Mouse (Mus musculus) limb, embryonic 13.5 days (tissue): ENCODE data around the gene Tgm1. TPM values are rescaled to one million over a fixed set of nuclear protein-coding genes. Genes with fewer than 3 reads are reported as not detected.

Experiments
- ATAC-seq: fragments of 200-750 bp; cut with Nextera tagmentation; 2 replicates; pipeline ENCODE4 v1.8.0; 2017; ENCODE audit warnings: low read depth, moderate number of reproducible peaks, moderate TSS enrichment; ENCODE audit not compliant: low FRiP score
- H3K27ac ChIP-seq: fragments of 300-500 bp; sonication (generic); 2 replicates; pipeline ENCODE4 v1.5.1; 2015; ENCODE audit warnings: inconsistent platforms, mild to moderate bottlenecking, moderate library complexity
- H3K27me3 ChIP-seq: fragments of 300-500 bp; sonication (generic); 2 replicates; pipeline ENCODE4 v1.6.1; 2015; ENCODE audit warnings: mild to moderate bottlenecking, inconsistent platforms
- H3K36me3 ChIP-seq: fragments of 300-500 bp; sonication (generic); 2 replicates; pipeline ENCODE4 v1.6.1; 2015; ENCODE audit warnings: inconsistent platforms, mild to moderate bottlenecking, moderate library complexity
- H3K4me1 ChIP-seq: fragments of 300-500 bp; sonication (generic); 2 replicates; pipeline ENCODE4 v1.6.1; 2015; ENCODE audit warnings: inconsistent platforms
- H3K4me2 ChIP-seq: fragments of 300-500 bp; sonication (generic); replicated peaks from 2 replicates; pipeline ENCODE4 v1.6.1; 2015; ENCODE audit warnings: inconsistent platforms, mild to moderate bottlenecking, moderate library complexity
- H3K4me3 ChIP-seq: fragments of 300-500 bp; sonication (generic); 2 replicates; pipeline ENCODE4 v1.5.1; 2015; ENCODE audit warnings: moderate library complexity, mild to moderate bottlenecking, inconsistent platforms
- H3K9ac ChIP-seq: fragments of 300-500 bp; sonication (generic); 2 replicates; pipeline ENCODE4 v1.6.1; 2015; ENCODE audit warnings: mild to moderate bottlenecking, inconsistent platforms
- H3K9me3 ChIP-seq: fragments of 300-500 bp; sonication (generic); 2 replicates; pipeline ENCODE4 v1.6.1; 2016; ENCODE audit warnings: inconsistent platforms
- WGBS: fragments of 180-500 bp; shearing (Covaris S2); methylation state at CpG from one replicate; pipeline ENCODE4 v1.1.7; 2015; 5-methylcytosine and 5-hydroxymethylcytosine counted together
- polyA plus RNA-seq: library from polyadenylated mRNA; unstranded; fragments of >200 nt; fragmentation: Nextera tagmentation; extraction: Ambion mirVana; gene quantifications from 2 replicates; pipeline ENCODE4 v1.2.1, GENCODE M21; 2015

Tgm1 gene
- polyA plus RNA-seq, 1 experiment from 2014 or later, result 5.7 TPM

GRCm38 (mm10) chr14:55721700-55722437 is 8.1 kb upstream of the Tgm1 start, which contains the start of gene Rabggta:
TSS of gene Rabggta (minus strand) at chr14:55722263.
- ATAC-seq, result peak; percentile 97
- peak within 1 kb of the TSS; percentile 69 for H3K4me2 ChIP-seq
- peak within 1 kb of the TSS; percentile 71 for H3K9ac ChIP-seq
- H3K27me3 ChIP-seq, result no peaks in the 10 kb centered on the region
- under 1% methylated on average over 50 of the region's 50 CpGs for WGBS
- peaks cover 30% of the 10 kb centered on the region for H3K36me3 ChIP-seq
- peaks cover 14% of the 10 kb centered on the region; the same call in 1 of the 2 replicates for H3K4me1 ChIP-seq
- H3K9me3 ChIP-seq, result no peaks in the 10 kb centered on the region
- H3K27ac ChIP-seq, result peak within 1 kb of the TSS; percentile 75
- peak within 1 kb of the TSS; percentile 77 for H3K4me3 ChIP-seq

DNA sequence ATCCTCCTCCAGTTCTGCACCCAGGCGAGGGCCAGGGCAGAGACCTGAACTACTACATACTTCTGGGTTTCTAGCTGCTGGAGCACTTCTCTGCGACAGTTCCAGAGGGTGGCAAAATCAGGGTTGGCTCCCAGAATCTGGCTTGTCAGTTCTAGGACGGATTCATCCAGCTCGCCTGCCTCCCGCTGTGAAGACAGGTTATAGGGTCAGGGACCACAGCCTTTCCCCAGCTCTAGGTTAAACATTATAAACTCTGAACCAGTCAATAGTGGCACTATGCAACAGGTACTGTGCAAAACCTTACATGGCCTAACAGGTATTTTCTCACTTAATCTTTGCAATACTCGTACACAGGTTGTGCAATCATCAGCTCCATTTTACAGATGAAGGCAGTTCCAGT is 7.3 kb upstream of the Tgm1 start:
- Histone ChIP-seq H3K9ac (peak overlapping the region; percentile 71; the same call in 1 of the 2 replicates), H3K27ac (no peak overlapping the region), H3K4me3 (peak overlapping the region; percentile 77)

GRCm38 (mm10) chr14:55720666-55721065 is 6.9 kb upstream of the Tgm1 start:
- Histone ChIP-seq H3K4me3 (no peak overlapping the region; the same call in 1 of the 2 replicates), H3K4me2 (peak overlapping the region; percentile 69), H3K9ac (0 out of 2 replicates have a peak overlapping the region, but pooled peaks have one; percentile 71), H3K27me3 (no peaks in the 10 kb centered on the region), H3K4me1 (peaks cover 14% of the 10 kb centered on the region; the same call in 1 of the 2 replicates), H3K27ac (no peak overlapping the region), H3K36me3 (peaks cover 40% of the 10 kb centered on the region), H3K9me3 (no peaks in the 10 kb centered on the region)
- WGBS, result 91% methylated on average over 12 of the region's 12 CpGs
- ATAC-seq, result no peak

More for the DNA sequence above, 7.3 kb upstream of the Tgm1 start:
- Histone ChIP-seq H3K27me3 (no peaks in the 10 kb centered on the region), H3K4me1 (peaks cover 14% of the 10 kb centered on the region; the same call in 1 of the 2 replicates), H3K36me3 (peaks cover 38% of the 10 kb centered on the region), H3K4me2 (peak overlapping the region; percentile 69), H3K9me3 (no peaks in the 10 kb centered on the region)
- ATAC-seq, result no peak
- 75% methylated on average over 6 of the region's 6 CpGs for WGBS

GRCm38 (mm10) chr14:55719737-55720136 is 6.0 kb upstream of the Tgm1 start:
- no peak overlapping the region for H3K27ac ChIP-seq
- ATAC-seq, result no peak

DNA sequence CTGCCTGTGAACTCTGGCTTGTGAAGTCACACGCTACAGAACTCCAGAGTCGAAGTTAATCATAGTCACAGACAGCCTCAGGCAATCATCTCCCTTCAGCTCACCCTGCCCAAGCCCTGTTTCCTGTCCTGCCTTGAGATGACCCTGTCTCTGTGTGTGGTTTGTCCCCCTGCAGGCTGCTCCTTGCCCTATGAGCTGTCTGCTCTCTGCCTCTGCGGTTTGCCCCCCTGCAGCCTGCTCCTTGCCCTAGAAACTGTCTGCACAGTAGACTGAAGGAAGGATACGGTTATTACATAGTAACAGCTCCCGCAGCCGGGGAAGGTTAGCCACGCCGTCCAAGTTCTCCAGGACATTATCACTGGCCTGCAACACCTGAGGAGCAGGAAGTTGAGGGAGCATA is 3.2 kb upstream of the Tgm1 start:
- no peak for ATAC-seq
- no peak overlapping the region for H3K4me2 ChIP-seq
- no peak overlapping the region for H3K4me3 ChIP-seq
- H3K9me3 ChIP-seq, result no peaks in the 10 kb centered on the region
- 73% methylated on average over 8 of the region's 8 CpGs for WGBS
- peaks cover 24% of the 10 kb centered on the region for H3K27me3 ChIP-seq
- no peak overlapping the region for H3K27ac ChIP-seq
- H3K36me3 ChIP-seq, result peaks cover 40% of the 10 kb centered on the region
- H3K9ac ChIP-seq, result no peak overlapping the region
- peaks cover 22% of the 10 kb centered on the region for H3K4me1 ChIP-seq

More at GRCm38 (mm10) chr14:55719737-55720136, 6.0 kb upstream of the Tgm1 start:
- WGBS, result 90% methylated on average over 6 of the region's 6 CpGs
- peaks cover 40% of the 10 kb centered on the region for H3K36me3 ChIP-seq
- H3K4me3 ChIP-seq, result no peak overlapping the region
- H3K4me1 ChIP-seq, result peaks cover 14% of the 10 kb centered on the region; the same call in 1 of the 2 replicates
- H3K9me3 ChIP-seq, result no peaks in the 10 kb centered on the region
- H3K27me3 ChIP-seq, result no peaks in the 10 kb centered on the region
- no peak overlapping the region for H3K4me2 ChIP-seq
- H3K9ac ChIP-seq, result peak overlapping the region; percentile 21; the same call in 1 of the 2 replicates

GRCm38 (mm10) chr14:55716271-55716670 is 2.5 kb upstream of the Tgm1 start:
- Histone ChIP-seq H3K4me3 (no peak overlapping the region), H3K27me3 (peaks cover 30% of the 10 kb centered on the region), H3K9ac (no peak overlapping the region), H3K4me2 (no peak overlapping the region), H3K27ac (no peak overlapping the region), H3K4me1 (peaks cover 19% of the 10 kb centered on the region), H3K36me3 (peaks cover 40% of the 10 kb centered on the region), H3K9me3 (no peaks in the 10 kb centered on the region)
- 85% methylated on average over 6 of the region's 6 CpGs for WGBS
- no peak for ATAC-seq

DNA sequence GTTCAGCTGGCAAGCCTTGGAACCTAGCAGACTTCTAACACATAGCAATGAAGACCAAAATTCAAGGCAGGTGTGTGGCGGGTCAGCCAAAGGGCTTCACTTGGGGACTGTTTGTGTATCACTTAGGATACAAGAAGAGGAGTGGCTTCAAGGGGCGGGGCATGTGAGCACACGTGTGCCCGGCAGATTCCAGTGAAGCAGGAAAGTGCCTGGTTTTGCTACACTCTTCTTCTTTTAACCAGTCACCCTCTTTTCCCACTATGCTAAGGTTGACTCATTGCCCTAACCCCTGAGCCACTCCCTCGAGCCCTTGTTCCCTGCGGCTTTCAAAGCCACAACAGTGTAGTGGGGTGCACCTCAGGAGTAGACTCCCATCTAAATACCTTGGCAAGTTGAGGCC is 1.2 kb upstream of the Tgm1 start:
- peaks cover 37% of the 10 kb centered on the region for H3K36me3 ChIP-seq
- no peak overlapping the region for H3K9ac ChIP-seq
- H3K9me3 ChIP-seq, result no peaks in the 10 kb centered on the region
- H3K4me1 ChIP-seq, result peaks cover 12% of the 10 kb centered on the region
- H3K27ac ChIP-seq, result no peak overlapping the region
- no peak overlapping the region for H3K4me3 ChIP-seq
- WGBS, result 30% methylated on average over 6 of the region's 6 CpGs
- no peak overlapping the region for H3K4me2 ChIP-seq
- no peak for ATAC-seq
- H3K27me3 ChIP-seq, result peaks cover 30% of the 10 kb centered on the region

DNA sequence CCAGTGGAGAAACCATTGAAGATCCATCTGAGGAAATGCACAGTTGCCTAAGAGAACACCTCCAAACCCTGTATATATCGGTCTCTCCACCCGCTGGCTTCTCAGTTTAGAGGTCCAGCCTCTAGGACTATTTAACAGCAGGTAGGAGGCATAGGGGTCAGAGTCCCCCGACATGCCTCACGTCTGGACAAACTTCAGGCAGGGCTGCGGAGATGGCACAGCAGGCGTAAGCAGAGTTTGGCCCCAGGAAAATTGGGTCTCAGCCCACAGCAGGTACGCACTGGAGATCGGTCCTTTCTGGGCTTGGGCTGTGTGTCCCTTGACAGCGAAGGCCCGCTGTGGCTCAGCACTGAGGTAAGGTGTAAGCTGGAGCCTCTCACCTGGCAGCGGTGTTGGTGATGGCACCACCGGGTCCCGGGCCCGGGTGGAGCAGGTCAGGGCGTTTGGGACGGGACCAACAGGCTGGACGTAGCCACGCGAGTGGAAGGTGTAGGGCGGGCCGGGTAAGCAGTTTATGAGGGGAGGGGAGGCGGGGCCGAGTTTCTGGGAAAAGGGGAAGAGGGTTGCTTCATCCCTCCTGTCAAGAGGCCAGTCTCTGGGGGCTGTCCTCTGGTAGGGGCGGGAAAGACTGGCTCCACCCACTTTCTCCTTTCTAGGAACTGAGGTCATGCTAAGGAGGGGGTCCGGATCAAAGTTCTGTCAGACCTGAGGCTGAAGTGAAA is 558 bp downstream of the Tgm1 start:
- ATAC-seq, result no peak
- Histone ChIP-seq H3K27me3 (peaks cover 30% of the 10 kb centered on the region), H3K36me3 (peaks cover 22% of the 10 kb centered on the region), H3K4me2 (peak overlapping the region; percentile 58), H3K4me3 (peak overlapping the region; percentile 31), H3K27ac (no peak overlapping the region), H3K9me3 (no peaks in the 10 kb centered on the region), H3K4me1 (peaks cover 12% of the 10 kb centered on the region), H3K9ac (peak overlapping the region; percentile 32)
- WGBS, result 12% methylated on average over 25 of the region's 25 CpGs

- Histone ChIP-seq H3K4me3 (no peak overlapping the region), H3K4me2 (0 out of 2 replicates have a peak overlapping the region, but pooled peaks have one; percentile 28), H3K27me3 (peaks cover 30% of the 10 kb centered on the region), H3K36me3 (peaks cover 10% of the 10 kb centered on the region), H3K4me1 (peaks cover 12% of the 10 kb centered on the region), H3K27ac (no peak overlapping the region), H3K9ac (no peak overlapping the region), H3K9me3 (no peaks in the 10 kb centered on the region)
- WGBS, result 79% methylated on average over 7 of the region's 7 CpGs
- no peak for ATAC-seq
These were observed 1.9 kb downstream of the Tgm1 start for GRCm38 (mm10) chr14:55711786-55712185.

DNA sequence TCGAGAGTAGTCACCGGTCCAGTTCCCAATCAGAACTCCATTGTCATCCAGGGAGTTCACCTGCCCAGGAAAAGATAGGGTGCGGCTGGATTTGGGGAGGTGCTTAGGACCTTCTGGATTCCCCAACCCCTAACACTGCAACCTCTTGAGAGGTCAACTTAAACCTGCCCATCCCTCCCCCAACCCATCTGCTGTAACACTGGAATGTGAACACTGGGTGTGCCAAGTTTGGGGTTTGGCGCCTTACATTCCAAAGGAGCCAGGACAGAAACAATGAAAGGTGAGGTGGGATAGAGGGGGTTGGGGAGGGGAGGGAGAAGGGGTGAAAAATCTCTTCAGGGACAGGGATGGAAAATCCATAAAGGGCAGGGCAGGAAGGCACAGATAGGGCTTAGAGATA is 4.2 kb downstream of the Tgm1 start:
- Histone ChIP-seq H3K4me1 (peaks cover 12% of the 10 kb centered on the region), H3K27ac (no peak overlapping the region), H3K36me3 (no peaks in the 10 kb centered on the region), H3K9ac (no peak overlapping the region), H3K9me3 (no peaks in the 10 kb centered on the region), H3K4me3 (no peak overlapping the region), H3K4me2 (no peak overlapping the region), H3K27me3 (peaks cover 30% of the 10 kb centered on the region)
- ATAC-seq, result no peak
- 75% methylated on average over 4 of the region's 4 CpGs for WGBS

DNA sequence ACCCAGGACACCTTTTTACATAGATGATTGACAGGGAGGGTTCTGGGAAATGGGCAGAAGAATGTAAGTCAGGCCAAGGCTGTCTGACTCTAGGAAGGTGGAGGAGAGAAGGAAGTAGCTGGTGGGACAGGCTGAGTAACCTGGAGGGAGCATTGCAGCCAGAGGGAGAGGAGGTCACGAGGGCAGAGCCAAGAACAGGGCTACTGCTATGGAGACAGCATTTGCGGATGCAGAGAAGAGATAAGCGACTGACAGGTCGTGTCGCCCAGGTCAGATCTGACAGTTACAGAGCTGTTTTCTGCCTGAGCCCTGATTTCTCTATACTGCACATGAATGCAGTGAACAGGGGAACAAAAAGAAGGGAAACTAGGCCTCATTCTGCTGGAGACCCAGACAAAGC is 6.3 kb downstream of the Tgm1 start:
- Histone ChIP-seq H3K27me3 (peaks cover 10% of the 10 kb centered on the region), H3K4me1 (0 out of 2 replicates have a peak, but pooled peaks cover 5% of the 10 kb centered on the region), H3K9ac (no peak overlapping the region), H3K9me3 (no peaks in the 10 kb centered on the region), H3K4me2 (no peak overlapping the region), H3K4me3 (no peak overlapping the region), H3K36me3 (no peaks in the 10 kb centered on the region), H3K27ac (no peak overlapping the region)
- ATAC-seq, result no peak
- 84% methylated on average over 5 of the region's 5 CpGs for WGBS

DNA sequence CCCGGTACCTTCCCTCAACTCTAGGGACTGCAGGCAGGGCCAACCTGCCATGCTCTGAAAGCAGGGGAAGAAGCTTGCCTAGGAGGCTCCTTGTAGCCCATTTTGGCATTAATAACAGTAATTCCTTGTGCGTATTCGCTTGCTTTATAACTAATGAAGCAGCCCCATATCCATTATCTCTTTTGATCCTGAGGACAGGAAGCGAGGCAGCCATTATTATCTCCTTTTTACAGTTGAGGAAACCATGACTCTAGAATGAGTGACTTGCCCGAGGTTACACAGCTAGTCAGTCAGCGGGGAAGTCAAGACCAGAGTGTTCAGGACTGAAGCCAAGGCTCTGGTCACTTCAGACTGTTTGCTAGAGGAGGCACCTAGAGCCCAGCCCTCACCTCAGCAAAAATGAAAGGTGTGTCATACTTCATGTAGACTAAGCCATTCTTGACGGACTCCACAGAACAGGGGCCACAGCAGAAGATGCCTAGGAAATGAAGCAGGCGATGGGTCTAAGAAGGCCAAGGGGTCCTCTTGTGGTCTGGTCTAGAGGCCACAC is 7.6 kb downstream of the Tgm1 start:
- Histone ChIP-seq H3K9ac (no peak overlapping the region), H3K4me2 (no peak overlapping the region), H3K9me3 (no peaks in the 10 kb centered on the region), H3K36me3 (no peaks in the 10 kb centered on the region), H3K4me3 (no peak overlapping the region), H3K4me1 (0 out of 2 replicates have a peak, but pooled peaks cover 5% of the 10 kb centered on the region), H3K27ac (no peak overlapping the region), H3K27me3 (no peaks in the 10 kb centered on the region)
- WGBS, result 85% methylated on average over 8 of the region's 8 CpGs
- ATAC-seq, result no peak
